ENCODE assay signal across 14 mouse cellular contexts in genomic region chr6:64202396-64203122, GRCm38 (mm10).
DNase-seq lines count a peak whose midpoint lies in the region; ATAC-seq lines count a peak whose summit lies in the region.
"Had no signal": no experiment of that assay in that cellular context is flagged by ENCODE, and none has a peak within 500 bp of the region (broad histone marks: within the 10 kb centered on the region; RNA-seq: fewer than 3 reads in every experiment).

No protein-coding gene starts in this region.

- WGBS in hindbrain, embryonic 12.5 days = 19% methylated on average over 8 of the region's 8 CpGs
- WGBS in midbrain, embryonic 14.5 days = 19% methylated on average over 8 of the region's 8 CpGs

- intact Hi-C loops in gastrocnemius, postnatal 36 days (cut with DNase I) = no loop called here
- intact Hi-C loops in heart, postnatal 10 days (cut with DNase I) = no loop called here

- no peak overlapping the region for H3K4me3 ChIP-seq in hindbrain, embryonic 12.5 days
- H3K4me3 ChIP-seq in midbrain, embryonic 14.5 days (replicated peaks; ENCODE audit: low read depth, low read length) = no peak overlapping the region
- H3K4me3 ChIP-seq: heart, embryonic 13.5 days; left cerebral cortex, adult 2 months had no signal

- ATAC-seq in hindbrain, embryonic 12.5 days (ENCODE audit: low FRiP score) = peak; percentile 60; the same call in 1 of the 2 replicates
- peak; percentile 53; the same call in 1 of the 2 replicates for ATAC-seq in midbrain, embryonic 14.5 days (ENCODE audit: low FRiP score, low TSS enrichment)

- H3K4me2 ChIP-seq in hindbrain, embryonic 12.5 days (replicated peaks) = no peak overlapping the region
- H3K4me2 ChIP-seq in midbrain, embryonic 14.5 days (ENCODE audit: low read length) = no peak overlapping the region
- H3K4me2 ChIP-seq: heart, embryonic 13.5 days had no signal

- no peak overlapping the region for H3K27ac ChIP-seq in hindbrain, embryonic 12.5 days
- H3K27ac ChIP-seq in midbrain, embryonic 14.5 days (replicated peaks; ENCODE audit: low read depth, low read length) = 0 out of 2 replicates have a peak overlapping the region, but pooled peaks have one; percentile 26
- H3K27ac ChIP-seq: heart, embryonic 13.5 days; left cerebral cortex, adult 2 months; liver, embryonic 14.5 days had no signal

- DNase-seq in frontal cortex, postnatal 36 days (ENCODE audit: low spot score in 2 of 2) = peak; percentile 16 to 21
- DNase-seq in frontal cortex, postnatal 10 days (ENCODE audit: low spot score in 2 of 2) = no peak
- DNase-seq in embryo, embryonic 10 days (ENCODE audit: low spot score) = peak; percentile 17
- peak; percentile 65 for DNase-seq in midbrain, embryonic 14.5 days
- DNase-seq in gastrocnemius, postnatal 36 days = no peak
- no peak for DNase-seq in kidney, adult 8-10 months
- DNase-seq in heart, postnatal 10 days = no peak
- DNase-seq: adrenal gland, adult 8-10 months; cerebellum, adult 2 months; kidney, adult 18-20 months had no signal

- H3K36me3 ChIP-seq in hindbrain, embryonic 12.5 days = no peaks in the 10 kb centered on the region
- no peaks in the 10 kb centered on the region for H3K36me3 ChIP-seq in midbrain, embryonic 14.5 days (ENCODE audit: control insufficient read depth, insufficient read depth, low read length)
- H3K36me3 ChIP-seq: heart, embryonic 13.5 days had no signal

- peaks cover 9% of the 10 kb centered on the region; the same call in 1 of the 2 replicates for H3K4me1 ChIP-seq in hindbrain, embryonic 12.5 days
- H3K4me1 ChIP-seq in midbrain, embryonic 14.5 days (ENCODE audit: control insufficient read depth, insufficient read depth, low read length) = no peaks in the 10 kb centered on the region
- H3K4me1 ChIP-seq: heart, embryonic 13.5 days had no signal

- H3K9me3 ChIP-seq in hindbrain, embryonic 12.5 days (replicated peaks) = no peaks in the 10 kb centered on the region
- H3K9me3 ChIP-seq in midbrain, embryonic 14.5 days (ENCODE audit: control insufficient read depth, low read length) = no peaks in the 10 kb centered on the region
- H3K9me3 ChIP-seq: heart, embryonic 13.5 days had no signal

- H3K9ac ChIP-seq in hindbrain, embryonic 12.5 days = no peak overlapping the region
- H3K9ac ChIP-seq in midbrain, embryonic 14.5 days (replicated peaks; ENCODE audit: low read length) = no peak overlapping the region
- H3K9ac ChIP-seq: heart, embryonic 13.5 days; liver, embryonic 14.5 days had no signal

- no peaks in the 10 kb centered on the region for H3K27me3 ChIP-seq in hindbrain, embryonic 12.5 days
- no peaks in the 10 kb centered on the region for H3K27me3 ChIP-seq in midbrain, embryonic 14.5 days (ENCODE audit: control insufficient read depth, insufficient read depth, low read length)
- H3K27me3 ChIP-seq: heart, embryonic 13.5 days had no signal

Comparison
In these comparisons a context has a peak if more than half of its experiments do, and no peak if none do; other contexts are left out.
1. DNase-seq: peak in frontal cortex, postnatal 36 days (2 of 2), embryo, embryonic 10 days (single experiment) and midbrain, embryonic 14.5 days (single experiment); none in frontal cortex, postnatal 10 days (0 of 2), gastrocnemius, postnatal 36 days (0 of 2), kidney, adult 8-10 months (0 of 2) and heart, postnatal 10 days (0 of 2).